ENCODE assay signal across 10 mouse cellular contexts in the genomic region with DNA sequence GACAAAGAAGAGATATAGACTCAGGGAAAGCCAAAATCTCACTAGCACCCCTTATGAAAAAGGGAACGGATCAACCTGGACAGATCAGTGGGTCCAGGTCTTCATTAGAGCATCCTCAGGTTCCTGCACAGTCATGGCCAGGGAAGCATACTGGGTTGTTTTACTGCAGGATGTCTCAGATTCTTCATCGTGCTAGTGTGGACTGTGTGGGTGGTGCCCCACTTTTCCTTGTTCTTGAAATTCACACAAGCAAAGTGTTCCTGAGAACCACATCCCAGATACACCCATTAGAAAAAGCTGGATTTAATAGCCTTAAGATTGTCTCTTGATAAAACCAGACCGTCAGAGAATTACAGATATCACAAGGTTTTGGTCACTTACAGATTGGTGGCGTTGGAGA.
"Had no signal": no experiment of that assay in that cellular context is flagged by ENCODE, and none has a peak within 500 bp of the region (broad histone marks: within the 10 kb centered on the region; RNA-seq: fewer than 3 reads in every experiment).

No protein-coding gene starts in this region.

- DNase-seq: kidney, adult 8-10 months; kidney, postnatal 25 days; liver; liver, embryonic 13.5 days; liver, postnatal 0 days; thymus, postnatal 4 days had no signal

- H3K4me3 ChIP-seq: limb, embryonic 12.5 days; liver, embryonic 13.5 days; lung, embryonic 15.5 days; midbrain, embryonic 12.5 days had no signal

- H3K27ac ChIP-seq: limb, embryonic 12.5 days; liver, embryonic 13.5 days; lung, embryonic 15.5 days; midbrain, embryonic 12.5 days; stomach, postnatal 0 days had no signal
